Mouse (Mus musculus): ENCODE measurements around the gene Capn13.

Capn13 gene

GRCm38 (mm10) chr17:73400862-73401261 lies at the start of gene Capn13:
Capn13 (minus strand) TSS chr17:73400866.
- DNase-seq (ENCODE audit: low read depth, low spot score): no peak

GRCm38 (mm10) chr17:73449104-73449503 lies 48.4 kb upstream of the Capn13 start:
- DNase-seq (ENCODE audit: low read depth, low spot score): no peak

GRCm38 (mm10) chr17:73440798-73441197 lies 40.1 kb upstream of the Capn13 start:
- no peak for DNase-seq (ENCODE audit: low read depth, low spot score)

GRCm38 (mm10) chr17:73432564-73433006 lies 31.9 kb upstream of the Capn13 start:
- DNase-seq (ENCODE audit: low read depth, low spot score): no peak

GRCm38 (mm10) chr17:73432058-73432457 lies 31.4 kb upstream of the Capn13 start:
- no peak for DNase-seq (ENCODE audit: low read depth, low spot score)

GRCm38 (mm10) chr17:73417382-73417781 lies 16.7 kb upstream of the Capn13 start:
- DNase-seq (ENCODE audit: low read depth, low spot score): no peak

GRCm38 (mm10) chr17:73416181-73416795 lies 15.6 kb upstream of the Capn13 start:
- DNase-seq (ENCODE audit: low read depth, low spot score): no peak

- no peak for DNase-seq (ENCODE audit: low read depth, low spot score)
These were observed 11.2 kb upstream of the Capn13 start for GRCm38 (mm10) chr17:73411817-73412216.

GRCm38 (mm10) chr17:73401272-73401671 lies 606 bp upstream of the Capn13 start:
- DNase-seq (ENCODE audit: low read depth, low spot score): no peak

GRCm38 (mm10) chr17:73399136-73399535 lies 1.5 kb downstream of the Capn13 start:
- DNase-seq (ENCODE audit: low read depth, low spot score): no peak

GRCm38 (mm10) chr17:73393361-73393760 lies 7.3 kb downstream of the Capn13 start:
- DNase-seq (ENCODE audit: low read depth, low spot score): no peak

GRCm38 (mm10) chr17:73391771-73392170 lies 8.9 kb downstream of the Capn13 start:
- no peak for DNase-seq (ENCODE audit: low read depth, low spot score)

GRCm38 (mm10) chr17:73390191-73391089 lies 10.2 kb downstream of the Capn13 start:
- no peak for DNase-seq (ENCODE audit: low read depth, low spot score)

GRCm38 (mm10) chr17:73389336-73389735 lies 11.3 kb downstream of the Capn13 start:
- peak; percentile 14 for DNase-seq (ENCODE audit: low read depth, low spot score)

GRCm38 (mm10) chr17:73386581-73386980 lies 14.1 kb downstream of the Capn13 start:
- no peak for DNase-seq (ENCODE audit: low read depth, low spot score)

GRCm38 (mm10) chr17:73385940-73386339 lies 14.7 kb downstream of the Capn13 start:
- no peak for DNase-seq (ENCODE audit: low read depth, low spot score)

- DNase-seq (ENCODE audit: low read depth, low spot score): no peak
These were observed 18.2 kb downstream of the Capn13 start for GRCm38 (mm10) chr17:73382327-73383014.

- no peak for DNase-seq (ENCODE audit: low read depth, low spot score)
These were observed 19.0 kb downstream of the Capn13 start for GRCm38 (mm10) chr17:73381681-73382080.

- no peak for DNase-seq (ENCODE audit: low read depth, low spot score)
These were observed 22.7 kb downstream of the Capn13 start for GRCm38 (mm10) chr17:73377778-73378484.

GRCm38 (mm10) chr17:73367334-73367733 lies 33.3 kb downstream of the Capn13 start:
- no peak for DNase-seq (ENCODE audit: low read depth, low spot score)

- DNase-seq (ENCODE audit: low read depth, low spot score): no peak
These were observed 39.6 kb downstream of the Capn13 start for GRCm38 (mm10) chr17:73361054-73361453.
